Mouse (Mus musculus) kidney, adult 8-10 months (tissue): ENCODE measurements around the gene Atxn1.

Experiments used
- DNase-seq, 2 experiments: peaks; one replicate each; pipeline ENCODE4 v3.0.0; 2022

The Atxn1 gene

DNA sequence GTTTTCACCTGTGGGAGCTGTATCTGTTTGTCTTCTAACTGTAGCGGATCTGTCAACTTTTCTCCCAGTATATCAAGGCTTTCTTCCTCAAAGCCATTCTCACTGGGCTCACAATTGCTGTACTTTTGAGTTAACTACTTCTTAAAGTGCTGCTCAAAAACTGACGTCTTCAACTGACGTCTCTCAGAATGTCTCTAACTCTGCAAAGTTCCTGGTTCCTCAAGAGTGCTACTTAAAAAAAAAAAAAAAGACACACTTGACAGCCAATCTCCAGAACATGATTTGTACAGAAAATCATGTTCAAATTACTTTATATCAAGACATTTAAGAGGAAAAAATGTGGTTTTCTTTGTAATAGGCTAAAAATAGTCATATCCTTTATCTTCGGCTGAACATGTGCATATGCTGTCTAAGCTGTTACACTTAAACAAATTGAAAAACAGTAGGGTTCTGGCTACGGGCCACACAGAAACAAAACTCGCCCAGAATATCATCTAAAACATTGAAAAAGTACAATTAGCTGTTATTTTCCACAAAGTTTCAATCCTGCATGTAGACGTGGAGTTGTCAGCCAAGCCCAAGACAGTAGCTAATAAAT lies 249.1 kb downstream of the Atxn1 start:
- no peak for DNase-seq

DNA sequence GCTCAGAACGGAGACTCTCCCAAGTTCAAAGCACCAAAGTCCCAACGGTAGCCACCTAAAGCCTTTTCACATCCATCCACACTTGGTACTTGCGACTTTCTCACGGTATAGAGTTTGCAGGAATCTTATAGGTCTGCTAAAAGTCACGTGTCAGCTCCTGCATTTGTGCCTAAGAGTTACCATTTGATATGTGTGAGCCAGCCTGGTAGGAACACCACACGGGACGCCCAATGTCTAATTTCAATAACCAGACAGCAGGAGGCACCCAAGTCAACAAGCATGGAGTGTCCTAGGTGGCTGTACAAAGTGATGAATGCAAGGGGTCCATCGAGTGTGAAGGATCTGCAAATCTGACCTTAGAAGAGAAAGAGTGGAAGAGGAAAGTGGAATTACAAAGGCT lies 254.8 kb downstream of the Atxn1 start:
- DNase-seq: no peak

DNA sequence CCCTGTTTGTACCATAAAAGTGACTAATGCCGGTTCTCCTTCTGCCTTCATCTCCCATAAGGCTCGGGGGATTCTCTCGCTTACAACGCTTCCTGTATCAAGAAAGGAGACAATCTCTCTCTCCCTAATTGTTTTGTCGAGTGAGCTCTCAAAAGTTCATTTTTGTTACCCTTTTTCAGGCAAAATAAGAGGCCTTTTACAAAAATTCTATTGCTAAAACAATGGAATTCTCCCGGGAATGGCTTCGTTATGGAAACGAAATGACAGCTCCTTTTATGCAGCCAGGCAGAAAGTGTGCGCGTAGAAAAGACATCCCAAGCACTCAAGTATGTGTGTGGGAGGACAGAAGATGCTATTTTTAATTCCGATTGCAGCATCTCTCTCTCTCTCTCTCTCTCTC lies 255.4 kb downstream of the Atxn1 start:
- no peak for DNase-seq

DNA sequence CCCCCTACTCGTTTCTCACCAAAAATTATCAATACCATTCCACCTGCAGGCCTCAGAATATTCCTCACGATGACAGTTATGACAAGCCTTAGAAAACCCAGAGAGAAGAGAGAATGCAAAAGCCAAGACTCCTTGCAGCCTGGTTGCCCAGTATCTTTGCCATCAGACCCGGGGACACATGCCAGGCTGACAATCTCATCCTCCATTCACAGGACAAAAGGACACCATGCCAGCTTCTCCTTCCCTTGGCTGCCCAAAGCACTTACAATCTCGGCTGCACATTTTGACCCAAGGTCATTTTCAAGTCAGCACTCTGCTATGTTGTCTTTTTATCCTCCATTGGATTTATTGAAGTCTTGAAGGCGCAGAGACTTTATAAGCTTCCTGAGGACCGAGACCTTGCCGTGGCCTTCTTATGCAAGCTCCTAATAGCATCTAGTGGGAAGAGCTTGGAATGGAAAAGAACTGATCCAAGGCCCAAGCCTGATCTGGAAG lies 263.5 kb downstream of the Atxn1 start:
- no peak for DNase-seq

DNA sequence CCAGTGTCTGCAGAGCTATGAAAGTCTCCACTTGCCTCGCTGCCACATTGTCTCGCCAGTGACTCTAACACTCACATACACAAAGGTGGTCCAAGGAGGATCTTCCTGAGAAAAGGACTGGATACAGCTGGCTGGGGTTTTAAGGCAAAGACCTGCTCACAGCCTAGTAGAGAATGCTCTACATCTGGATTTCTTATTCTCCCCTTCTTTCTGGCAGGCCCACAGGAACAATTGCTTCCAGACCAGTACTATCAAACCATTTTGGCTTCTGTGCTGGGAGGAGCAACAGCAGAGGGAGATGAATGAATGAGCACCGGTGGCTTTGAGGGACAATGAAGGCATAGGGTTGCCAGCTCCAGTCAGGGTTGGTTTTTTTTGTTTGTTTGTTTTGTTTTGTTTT lies 265.8 kb downstream of the Atxn1 start:
- no peak for DNase-seq

DNA sequence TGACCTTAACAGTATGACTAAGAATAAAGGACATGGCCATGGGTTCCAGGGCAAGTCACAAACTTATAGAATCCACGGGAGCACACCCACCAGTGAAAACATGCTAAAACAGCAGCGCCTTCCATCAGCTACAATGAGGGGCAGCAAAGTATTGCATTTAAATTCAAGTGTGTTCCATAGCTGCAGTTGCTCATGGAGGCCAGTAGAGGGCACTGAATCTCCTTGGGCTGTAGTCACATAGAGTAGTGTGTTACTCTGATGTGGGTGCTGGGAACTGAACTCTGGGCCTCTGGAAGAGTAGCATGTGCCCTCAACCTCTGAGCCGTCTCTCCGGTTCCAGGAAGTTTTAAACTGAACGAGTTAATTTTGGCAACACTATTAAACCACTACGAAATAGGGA lies 268.8 kb downstream of the Atxn1 start:
- no peak for DNase-seq

DNA sequence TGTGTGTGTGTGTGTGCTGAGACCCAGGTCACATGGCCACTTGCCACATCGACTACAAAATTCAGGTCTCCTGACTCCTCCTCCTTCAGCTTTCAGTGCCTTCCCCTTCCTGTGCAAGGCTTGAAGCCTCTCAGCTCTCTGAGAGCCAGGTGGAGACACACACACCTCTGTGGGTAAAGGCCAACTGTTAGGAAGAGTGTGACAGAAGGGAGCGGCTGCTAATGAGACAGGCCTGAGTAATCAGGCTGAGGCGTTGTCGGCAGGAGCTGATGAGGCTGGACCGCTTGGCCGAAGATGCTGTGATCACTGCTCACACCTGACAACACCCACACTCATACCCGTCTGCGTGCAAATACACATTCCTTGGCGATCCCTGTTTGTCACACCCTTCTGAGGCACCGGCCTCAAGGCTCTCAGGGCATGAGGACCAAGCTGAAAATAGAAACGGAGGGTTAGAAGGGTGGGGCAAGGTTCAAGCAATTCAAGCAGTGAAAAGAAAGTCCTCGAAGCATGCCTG lies 269.8 kb downstream of the Atxn1 start:
- DNase-seq: peak; percentile 20 to 39

DNA sequence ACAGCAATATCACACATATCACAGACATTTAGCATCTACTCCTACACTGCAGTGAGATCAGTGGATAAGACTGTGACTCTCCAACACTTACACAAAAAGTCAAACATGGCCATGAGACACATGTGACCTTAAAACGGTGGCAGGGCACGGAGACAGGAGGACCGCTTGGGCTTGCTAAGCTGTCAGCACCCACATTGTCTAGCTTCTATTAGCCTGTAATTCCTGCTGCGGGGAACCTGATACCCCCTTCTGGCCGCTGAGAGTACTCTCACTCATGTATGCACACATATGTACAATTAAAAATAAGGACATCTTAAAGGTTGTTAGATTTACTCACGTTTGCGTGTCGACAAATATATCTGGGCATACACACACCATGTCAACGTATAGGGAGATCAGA lies 270.9 kb downstream of the Atxn1 start:
- no peak for DNase-seq

DNA sequence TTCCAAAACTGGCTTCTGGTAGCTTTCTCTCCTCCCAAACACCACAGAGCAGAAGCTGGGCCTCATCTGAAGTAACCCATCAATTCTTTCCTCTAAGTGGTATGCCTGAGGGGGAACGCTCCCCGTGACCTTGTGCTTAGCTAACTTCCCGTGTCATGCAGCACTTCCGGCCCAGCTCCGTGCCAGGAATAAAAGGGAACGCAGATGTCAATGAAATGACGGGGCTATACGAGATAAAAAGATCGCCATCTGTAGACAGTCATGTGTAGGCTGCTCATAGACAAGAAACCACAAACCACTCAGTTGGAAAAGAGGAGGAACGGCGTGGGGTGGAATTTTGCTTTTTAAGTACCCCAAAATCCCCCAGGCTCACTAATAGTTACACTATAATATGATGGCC lies 271.3 kb downstream of the Atxn1 start:
- peak; percentile 37 to 38 for DNase-seq

DNA sequence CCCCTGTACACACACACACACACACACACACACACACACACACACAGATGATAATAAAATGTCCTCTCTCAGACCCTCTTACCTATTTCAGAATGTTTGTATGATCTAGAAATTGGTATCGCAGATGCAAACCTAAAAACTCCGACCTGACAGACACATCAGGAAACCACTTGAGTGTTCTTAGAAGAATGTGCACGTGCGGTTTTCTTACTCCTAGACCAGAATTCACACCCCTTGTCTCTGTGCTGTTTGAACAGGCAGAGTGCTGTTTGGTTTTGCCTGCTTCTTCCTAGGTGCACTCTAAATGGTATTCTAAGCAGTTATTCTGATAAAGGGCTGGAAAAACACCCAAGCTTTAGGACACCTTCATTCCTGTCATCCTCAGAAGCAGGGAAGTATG lies 271.7 kb downstream of the Atxn1 start:
- DNase-seq: no peak

DNA sequence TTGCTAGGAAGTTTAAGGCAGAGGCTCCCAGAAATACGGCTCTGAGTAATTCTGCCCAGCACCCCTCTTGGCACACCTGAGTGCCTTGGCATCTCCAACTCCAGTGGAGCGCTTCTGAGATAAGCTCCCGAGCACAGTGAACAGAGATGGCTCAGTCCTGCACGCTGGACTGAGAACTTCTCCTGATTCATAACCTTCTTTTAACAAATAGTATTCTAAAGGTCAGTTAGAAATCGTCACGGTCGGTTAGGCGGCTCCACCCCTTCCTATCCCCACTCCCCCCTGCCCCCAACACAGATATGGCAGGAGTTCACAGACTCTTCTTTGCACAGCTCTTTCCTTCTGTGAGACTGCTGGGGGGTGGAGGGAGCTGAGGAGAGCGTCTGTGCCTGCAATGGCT lies 272.4 kb downstream of the Atxn1 start:
- DNase-seq: peak; percentile 51 to 52

DNA sequence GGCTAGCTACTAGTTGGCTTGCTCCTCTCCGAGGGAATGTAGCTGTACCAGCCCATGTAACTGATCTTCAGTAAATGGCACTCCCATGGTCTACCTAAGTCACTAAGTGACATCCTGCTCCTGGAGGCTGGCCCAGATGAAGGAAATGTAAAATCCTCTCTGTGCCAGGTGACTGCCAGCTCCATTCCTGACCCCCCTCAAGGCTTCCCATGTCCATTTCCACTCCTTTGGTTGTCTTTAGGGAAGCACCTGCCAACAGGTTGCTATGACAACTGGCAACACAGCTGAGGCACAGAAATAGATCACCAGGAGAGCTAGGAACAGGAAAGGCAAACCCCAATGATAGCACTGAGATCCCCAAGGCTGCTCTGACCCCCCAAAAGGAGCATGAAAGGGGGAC lies 274.4 kb downstream of the Atxn1 start:
- no peak for DNase-seq

DNA sequence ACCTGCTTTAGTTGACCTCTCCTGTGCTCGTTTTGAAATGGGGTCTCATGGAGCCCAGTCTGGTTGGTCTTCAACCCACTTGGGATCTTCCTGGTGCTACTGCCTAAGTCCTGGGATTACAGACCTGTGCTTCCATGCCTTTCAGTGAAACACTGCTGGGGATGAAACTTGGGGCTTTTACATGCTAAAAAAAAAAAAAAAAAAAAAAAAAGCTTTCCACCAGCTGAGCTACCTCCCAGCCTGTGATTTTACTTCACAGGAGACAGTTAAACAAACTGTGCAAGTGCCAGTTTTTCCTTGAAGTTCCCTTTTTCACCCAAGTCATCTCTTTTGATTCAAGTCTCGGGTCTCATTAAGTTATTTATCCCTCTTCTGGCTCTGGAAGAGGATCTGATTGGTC lies 275.9 kb downstream of the Atxn1 start:
- DNase-seq: no peak

DNA sequence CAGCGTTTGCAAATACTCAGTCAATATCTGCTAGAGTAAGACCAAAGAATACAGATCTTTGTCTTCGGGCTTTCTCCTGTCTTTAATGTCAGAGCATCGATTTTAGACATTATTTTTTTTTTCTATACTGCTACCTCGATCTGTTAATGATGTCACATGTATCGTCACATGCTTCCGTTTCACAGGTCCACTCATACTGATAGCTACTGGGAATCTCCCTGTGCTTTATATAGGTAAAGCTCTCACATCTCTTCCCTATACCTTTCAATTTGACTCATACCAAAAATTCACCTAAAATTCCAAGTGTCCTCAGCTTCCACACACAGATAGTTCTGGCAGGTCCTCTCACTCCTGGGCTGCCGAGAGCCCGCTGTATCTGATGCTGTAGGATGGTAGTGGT lies 277.2 kb downstream of the Atxn1 start:
- no peak for DNase-seq

DNA sequence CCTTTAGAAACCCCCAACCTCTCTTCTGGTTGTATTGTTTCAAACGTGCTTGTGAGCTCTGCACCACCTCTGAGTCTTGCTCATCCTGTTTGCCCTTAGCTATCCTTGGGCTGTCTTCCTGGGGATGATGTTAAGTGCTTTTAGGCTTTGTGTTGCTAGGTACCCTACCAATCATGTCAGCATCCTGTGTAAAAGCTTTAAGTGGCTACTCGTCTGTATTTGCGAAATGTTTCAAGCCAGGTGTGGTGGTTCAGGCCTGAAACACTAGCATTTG lies 278.6 kb downstream of the Atxn1 start:
- no peak for DNase-seq

DNA sequence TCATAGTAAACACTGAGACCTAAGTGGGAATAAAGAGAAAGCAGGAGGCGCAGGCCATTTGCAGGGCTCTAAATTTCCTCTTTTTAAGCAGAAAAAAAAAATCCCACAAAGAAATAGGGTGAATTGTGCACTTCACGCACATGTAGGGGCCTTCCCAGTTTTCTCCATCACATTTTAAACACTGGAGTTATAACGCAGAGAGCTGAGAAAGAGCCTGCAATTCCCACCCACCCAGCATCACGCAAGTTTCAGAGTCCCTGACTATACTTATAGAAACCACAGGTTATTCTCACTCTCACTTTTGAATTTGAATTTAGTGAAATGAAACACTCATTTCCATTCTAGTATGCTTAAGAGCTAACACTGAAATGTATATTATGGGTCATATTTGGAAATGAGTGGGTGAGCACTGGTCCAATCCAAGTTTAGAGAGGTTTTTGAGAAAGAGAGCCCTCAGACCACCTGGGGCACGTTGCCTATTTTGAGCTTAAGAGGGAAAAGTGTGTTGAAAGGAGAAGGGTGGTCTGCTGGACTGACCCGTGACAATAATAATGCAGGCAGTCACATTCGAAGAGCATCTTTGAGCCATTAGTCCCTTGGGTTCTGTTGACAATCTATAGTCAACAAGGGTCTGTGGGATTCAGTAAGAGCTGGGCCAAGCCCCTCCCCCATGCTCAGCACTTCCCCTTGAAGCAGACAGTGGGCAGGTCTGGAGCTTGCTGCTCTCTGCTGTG lies 279.1 kb downstream of the Atxn1 start:
- DNase-seq: no peak

DNA sequence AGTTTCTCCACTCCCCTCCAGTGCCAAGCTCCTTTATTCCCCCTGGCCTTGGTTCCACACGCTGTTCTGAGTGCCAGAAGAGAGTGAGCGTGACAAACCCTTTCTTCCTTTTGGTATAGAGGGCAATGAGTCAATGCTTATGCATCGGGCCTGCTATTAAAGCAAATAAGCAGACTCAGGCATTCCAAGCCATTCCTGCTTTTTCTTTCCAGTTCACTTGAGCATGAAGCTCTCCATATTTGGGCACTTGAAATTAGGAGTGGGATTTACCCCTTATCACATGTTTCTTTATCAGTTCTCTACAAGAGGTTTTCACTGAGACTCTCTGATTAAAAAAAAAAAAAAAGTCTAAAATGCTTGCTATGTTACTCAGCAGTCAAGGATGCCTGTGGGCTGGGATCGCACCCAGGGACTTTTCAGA lies 279.9 kb downstream of the Atxn1 start:
- DNase-seq: no peak

DNA sequence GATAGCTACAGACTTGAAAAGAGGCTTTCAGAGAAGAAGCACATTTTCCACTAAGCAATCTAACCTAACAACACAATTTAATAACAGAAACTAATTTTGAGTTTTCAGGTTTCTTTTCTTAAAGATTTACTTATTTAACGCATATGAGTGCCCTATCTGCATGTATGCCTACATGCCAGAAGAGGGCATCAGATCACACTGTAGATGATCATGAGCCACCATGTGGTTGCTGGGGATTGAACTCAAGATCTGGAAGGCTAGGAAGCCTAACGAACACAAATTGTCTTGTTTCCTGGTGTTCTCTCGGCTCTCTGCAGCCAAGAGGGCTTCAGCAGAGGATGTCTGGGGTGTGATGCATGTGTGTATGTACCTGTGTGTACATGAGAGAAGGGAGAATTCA lies 280.8 kb downstream of the Atxn1 start:
- DNase-seq: no peak

DNA sequence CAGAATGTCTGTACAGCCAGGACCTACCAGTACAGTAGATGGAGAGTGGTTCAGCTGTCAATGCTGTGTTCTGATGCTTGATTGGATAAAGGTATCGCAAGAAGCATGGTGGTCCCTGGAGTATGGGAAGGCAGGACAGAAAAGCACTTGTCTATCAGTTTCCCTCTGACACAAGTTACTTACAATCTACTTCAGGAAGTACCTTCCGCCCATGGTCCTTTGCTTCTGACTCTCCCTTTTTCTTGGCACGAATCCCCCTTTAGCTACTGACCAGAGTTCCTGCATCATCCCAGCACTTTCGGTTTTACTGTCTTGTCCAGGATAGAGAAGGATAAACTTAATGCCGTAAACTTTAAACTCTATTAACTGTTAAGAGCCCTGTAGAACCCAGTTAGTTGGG lies 283.6 kb downstream of the Atxn1 start:
- peak; percentile 17 to 38 for DNase-seq

DNA sequence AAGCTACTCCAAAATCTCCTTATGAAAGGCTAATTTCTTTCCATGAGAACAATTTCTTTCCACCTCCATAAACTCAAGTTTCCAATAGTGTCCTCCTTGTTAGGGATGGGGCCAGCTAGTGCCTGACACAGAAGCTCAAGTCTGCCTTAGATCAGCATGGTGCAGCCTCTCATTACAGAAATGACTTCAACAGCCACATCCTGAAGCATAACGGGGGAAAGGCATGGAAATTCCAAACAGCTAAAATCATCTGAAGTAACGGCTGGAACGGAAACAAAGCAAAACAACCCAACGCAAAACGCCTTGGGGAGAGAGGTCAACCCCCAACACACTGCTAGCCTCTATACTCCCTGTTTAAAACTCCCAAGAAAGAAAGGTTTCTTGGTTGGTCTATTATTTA lies 284.2 kb downstream of the Atxn1 start:
- peak in 1 of 2 experiments; percentile 15 for DNase-seq

DNA sequence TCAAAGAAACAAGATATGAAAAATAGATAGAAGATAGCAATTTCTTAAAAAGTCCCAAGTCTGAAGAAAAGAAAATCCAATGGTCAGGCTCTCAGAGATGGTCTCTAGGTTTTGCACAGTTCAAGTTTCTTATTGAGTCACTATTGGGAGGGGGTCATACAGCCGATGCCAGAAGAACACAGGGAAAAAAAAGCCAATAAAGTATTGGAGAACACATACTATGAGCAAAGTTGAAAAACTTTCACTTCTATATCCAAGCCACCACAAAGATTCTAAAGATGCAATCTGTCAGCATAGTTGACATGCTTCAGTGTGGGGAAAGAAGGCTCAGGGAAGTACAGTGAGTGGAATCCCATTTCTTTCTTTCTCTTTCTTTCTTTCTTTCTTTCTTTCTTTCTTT lies 285.7 kb downstream of the Atxn1 start:
- DNase-seq: no peak

DNA sequence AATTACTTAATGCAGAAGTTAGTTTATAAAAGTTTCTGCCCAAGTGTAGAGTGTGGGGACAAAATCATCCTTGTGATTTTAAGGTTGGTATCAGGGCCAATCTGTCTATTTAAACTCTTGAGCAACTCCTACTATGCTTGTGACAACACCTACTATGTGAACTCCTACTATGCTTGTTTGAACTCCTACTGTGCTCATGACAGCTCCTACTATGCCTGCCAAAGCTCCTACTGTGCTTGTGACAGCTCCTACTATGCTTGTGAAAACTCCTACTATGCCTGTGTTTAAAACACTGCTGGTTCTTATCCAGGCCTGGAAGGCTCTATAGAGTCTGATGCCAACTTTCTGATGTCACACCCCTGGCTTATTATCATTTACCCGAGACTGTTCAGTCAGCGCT lies 292.2 kb downstream of the Atxn1 start:
- DNase-seq: no peak

DNA sequence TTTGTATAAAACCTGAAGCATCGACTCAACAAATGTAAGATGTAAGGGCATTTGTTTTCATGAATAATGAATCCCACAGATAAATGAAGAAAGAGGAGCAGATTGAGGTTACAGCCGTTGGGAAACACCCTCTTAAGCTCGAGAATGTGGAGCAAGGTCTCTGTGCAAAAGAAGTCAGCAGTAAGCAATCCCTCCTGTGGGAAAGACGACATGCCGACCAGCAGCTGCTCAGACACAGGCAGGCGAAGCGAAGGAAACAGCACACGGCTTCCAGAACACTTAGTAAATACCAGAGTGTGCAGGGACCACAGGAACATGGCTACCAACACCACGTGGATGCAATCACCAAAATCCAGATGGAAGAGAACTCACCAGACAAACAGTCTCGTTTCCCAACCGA lies 294.8 kb downstream of the Atxn1 start:
- DNase-seq: no peak

DNA sequence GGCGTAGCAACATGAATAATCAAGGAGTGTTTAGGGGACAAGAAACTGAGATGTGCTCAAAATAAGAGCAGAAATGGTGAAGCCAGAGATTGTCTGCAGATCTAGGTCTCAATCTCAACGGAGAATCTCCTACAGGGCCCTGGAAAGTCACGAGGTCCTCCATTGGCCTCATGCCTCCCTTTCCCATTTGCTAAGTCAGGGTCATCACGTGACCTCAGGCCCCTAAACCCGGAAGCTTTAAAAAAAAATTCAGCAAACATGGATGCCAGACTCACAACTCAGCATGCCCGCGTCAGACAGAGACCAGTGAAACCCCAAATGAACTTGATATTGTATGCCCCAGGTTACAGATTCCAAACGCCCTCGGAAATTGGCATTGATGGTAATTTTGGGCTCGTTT lies 302.0 kb downstream of the Atxn1 start:
- DNase-seq: no peak

DNA sequence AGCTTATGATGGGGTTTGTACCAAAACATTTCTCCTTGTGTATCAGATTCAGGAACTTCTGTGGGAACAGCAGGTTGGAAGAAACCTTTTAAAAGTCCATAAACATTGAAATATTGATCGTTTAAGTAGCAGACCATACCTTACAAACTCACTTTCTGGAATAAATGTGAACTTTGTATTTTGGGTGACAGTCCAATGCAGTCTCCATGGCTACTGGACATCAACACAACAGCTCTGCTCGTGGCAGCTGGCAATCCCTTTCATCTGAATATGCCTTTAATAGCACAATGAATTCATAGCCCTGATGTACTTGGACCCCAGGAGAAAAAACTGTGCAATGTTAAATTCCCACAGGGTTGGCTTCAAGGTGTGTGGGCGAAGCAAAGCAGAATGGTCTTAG lies 302.6 kb downstream of the Atxn1 start:
- no peak for DNase-seq
